Mouse (Mus musculus) intestine, embryonic 15.5 days (tissue): ENCODE measurements around the gene Ccdc157. TPM values are rescaled to one million over a fixed set of nuclear protein-coding genes. Genes with fewer than 3 reads are reported as not detected.
"Not testable (repeated sequence)": the region's sequence is repeated elsewhere in the genome, so short reads cannot be mapped to it uniquely, and the experiment has no call there.

Source experiments
- ATAC-seq: fragments of 200-750 bp; cut with Nextera tagmentation; 2 replicates; pipeline ENCODE4 v1.8.0; 2017; ENCODE audit warnings: moderate TSS enrichment, moderate library complexity
- H3K27ac ChIP-seq: fragments of 300-500 bp; sonication (generic); 2 replicates; pipeline ENCODE4 v1.5.1; 2015; ENCODE audit warnings: mild to moderate bottlenecking, inconsistent platforms
- H3K27me3 ChIP-seq: fragments of 300-500 bp; sonication (generic); replicated peaks from 2 replicates; pipeline ENCODE4 v1.6.1; 2015; ENCODE audit warnings: inconsistent platforms
- H3K36me3 ChIP-seq: fragments of 300-500 bp; sonication (generic); 2 replicates; pipeline ENCODE4 v1.6.1; 2015; ENCODE audit warnings: inconsistent platforms
- H3K4me1 ChIP-seq: fragments of 300-500 bp; sonication (generic); replicated peaks from 2 replicates; pipeline ENCODE4 v1.6.1; 2015; ENCODE audit warnings: inconsistent platforms
- H3K4me2 ChIP-seq: fragments of 300-500 bp; sonication (generic); replicated peaks from 2 replicates; pipeline ENCODE4 v1.6.1; 2015; ENCODE audit warnings: mild to moderate bottlenecking, inconsistent platforms
- H3K4me3 ChIP-seq: fragments of 300-500 bp; sonication (generic); replicated peaks from 2 replicates; pipeline ENCODE4 v1.5.1; 2015; ENCODE audit warnings: inconsistent platforms
- H3K9ac ChIP-seq: fragments of 300-500 bp; sonication (generic); 2 replicates; pipeline ENCODE4 v1.6.1; 2015; ENCODE audit warnings: inconsistent platforms
- H3K9me3 ChIP-seq: fragments of 300-500 bp; sonication (generic); 2 replicates; pipeline ENCODE4 v1.6.1; 2016; ENCODE audit warnings: inconsistent platforms
- WGBS: fragments of 180-500 bp; shearing (Covaris S2); methylation state at CpG from one replicate; pipeline ENCODE4 v1.1.7; 2015; 5-methylcytosine and 5-hydroxymethylcytosine counted together
- polyA plus RNA-seq: library from polyadenylated mRNA; unstranded; fragments of >200 nt; fragmentation: Nextera tagmentation; extraction: Ambion mirVana; gene quantifications from 2 replicates; pipeline ENCODE4 v1.2.1, GENCODE M21; 2015

The Ccdc157 gene
- polyA plus RNA-seq, 1 experiment from 2014 or later, result 3.8 TPM

DNA sequence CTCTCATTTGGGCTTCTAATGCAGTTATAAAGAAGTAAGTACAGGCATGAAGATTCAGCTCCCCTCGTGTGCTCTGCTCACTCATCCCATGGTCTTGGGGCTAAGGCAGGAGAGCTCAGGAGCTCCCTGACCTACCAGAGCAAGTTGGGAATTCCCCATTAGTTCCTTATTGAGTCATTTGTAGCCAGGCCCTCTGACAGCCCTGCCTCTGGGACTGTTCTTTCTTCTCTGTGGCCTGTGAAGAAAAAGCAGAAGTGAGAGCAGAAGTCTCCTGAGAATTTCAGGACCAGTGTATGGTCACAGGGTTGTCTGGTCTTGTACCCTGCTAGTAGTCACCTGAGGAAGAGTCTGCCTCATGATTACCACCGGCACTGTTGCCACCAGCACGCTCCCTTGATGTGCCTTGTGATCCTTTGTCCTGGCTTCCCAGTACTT, 35.5 kb upstream of the Ccdc157 start:
- Histone ChIP-seq H3K36me3 (no peaks in the 10 kb centered on the region), H3K9ac (no peak overlapping the region), H3K4me2 (no peak overlapping the region), H3K4me1 (peaks cover 22% of the 10 kb centered on the region; the same call in 1 of the 2 replicates), H3K4me3 (no peak overlapping the region), H3K9me3 (no peaks in the 10 kb centered on the region), H3K27ac (no peak overlapping the region), H3K27me3 (no peaks in the 10 kb centered on the region)
- ATAC-seq, result no peak
- 80% methylated on average over 3 of the region's 3 CpGs for WGBS

DNA sequence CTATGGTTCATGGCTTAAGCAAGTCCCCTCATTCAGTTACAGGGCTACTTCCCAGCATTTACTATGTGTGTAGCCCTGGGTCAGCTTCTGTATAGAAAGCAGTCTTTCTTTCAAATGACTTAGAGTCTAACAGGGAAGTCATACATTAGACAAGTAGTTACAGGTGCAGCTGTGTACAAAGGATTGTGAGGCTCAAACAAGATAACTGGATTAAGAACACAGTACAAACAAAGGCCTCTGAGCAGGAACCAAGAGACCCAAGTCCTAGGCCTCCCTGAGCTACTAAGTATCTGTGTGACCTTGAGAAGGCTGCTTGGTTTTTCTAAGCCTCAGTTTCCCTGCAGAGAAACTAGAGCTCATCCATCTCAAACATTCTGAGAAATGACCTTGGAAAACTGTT, 33.3 kb upstream of the Ccdc157 start:
- Histone ChIP-seq H3K27ac (no peak overlapping the region), H3K4me2 (no peak overlapping the region), H3K4me1 (peaks cover 27% of the 10 kb centered on the region), H3K9ac (no peak overlapping the region), H3K36me3 (no peaks in the 10 kb centered on the region), H3K27me3 (no peaks in the 10 kb centered on the region), H3K9me3 (no peaks in the 10 kb centered on the region), H3K4me3 (no peak overlapping the region)
- no peak for ATAC-seq

- ATAC-seq, result no peak
- Histone ChIP-seq H3K36me3 (no peaks in the 10 kb centered on the region), H3K4me2 (no peak overlapping the region), H3K9me3 (no peaks in the 10 kb centered on the region), H3K27ac (no peak overlapping the region), H3K27me3 (no peaks in the 10 kb centered on the region), H3K4me1 (peaks cover 34% of the 10 kb centered on the region), H3K9ac (no peak overlapping the region), H3K4me3 (no peak overlapping the region)
- 76% methylated on average over 3 of the region's 3 CpGs for WGBS
These were observed 32.7 kb upstream of the Ccdc157 start for GRCm38 (mm10) chr11:4192757-4193156.

GRCm38 (mm10) chr11:4190677-4191076, 30.6 kb upstream of the Ccdc157 start:
- Histone ChIP-seq H3K27me3 (no peaks in the 10 kb centered on the region), H3K4me2 (no peak overlapping the region), H3K9ac (no peak overlapping the region), H3K9me3 (no peaks in the 10 kb centered on the region), H3K4me3 (no peak overlapping the region), H3K4me1 (peaks cover 31% of the 10 kb centered on the region), H3K36me3 (no peaks in the 10 kb centered on the region), H3K27ac (no peak overlapping the region)
- no peak for ATAC-seq
- 84% methylated on average over 3 of the region's 3 CpGs for WGBS

DNA sequence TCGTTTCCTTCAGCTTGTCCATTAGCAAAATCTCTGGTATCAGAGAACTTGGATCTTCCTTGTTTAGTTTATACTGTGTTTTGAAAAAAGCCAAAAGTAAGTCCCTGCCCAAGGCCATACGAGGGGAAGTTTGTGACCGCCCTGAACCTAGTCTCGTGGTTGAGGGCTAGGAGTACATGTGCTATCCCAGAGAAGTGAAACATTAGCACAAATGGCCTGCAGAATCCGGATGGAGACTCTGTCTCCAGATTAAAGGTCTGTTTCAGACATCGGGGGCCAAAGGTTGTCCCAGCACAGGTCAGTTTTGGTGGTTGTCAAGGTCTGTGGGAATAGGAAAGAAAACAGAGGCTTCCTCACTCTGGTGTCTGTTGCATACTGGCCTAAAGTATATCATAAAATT, 29.1 kb upstream of the Ccdc157 start:
- 85% methylated on average over 6 of the region's 6 CpGs for WGBS
- no peak overlapping the region for H3K27ac ChIP-seq
- H3K4me2 ChIP-seq, result no peak overlapping the region
- H3K27me3 ChIP-seq, result no peaks in the 10 kb centered on the region
- no peak overlapping the region for H3K4me3 ChIP-seq
- H3K4me1 ChIP-seq, result peaks cover 32% of the 10 kb centered on the region
- no peaks in the 10 kb centered on the region for H3K36me3 ChIP-seq
- ATAC-seq, result no peak
- no peaks in the 10 kb centered on the region for H3K9me3 ChIP-seq
- no peak overlapping the region for H3K9ac ChIP-seq

- no peak for ATAC-seq
- peak overlapping the region; percentile 86 for H3K4me2 ChIP-seq
- 14% methylated on average over 9 of the region's 9 CpGs for WGBS
- peak overlapping the region; percentile 95 for H3K4me3 ChIP-seq
- H3K27me3 ChIP-seq, result no peaks in the 10 kb centered on the region
- H3K9ac ChIP-seq, result peak overlapping the region; percentile 93
- H3K9me3 ChIP-seq, result no peaks in the 10 kb centered on the region
- peak overlapping the region; percentile 67; the same call in 1 of the 2 replicates for H3K27ac ChIP-seq
- no peaks in the 10 kb centered on the region; the same call in 1 of the 2 replicates for H3K36me3 ChIP-seq
- peaks cover 31% of the 10 kb centered on the region for H3K4me1 ChIP-seq
These were observed 27.2 kb upstream of the Ccdc157 start for GRCm38 (mm10) chr11:4187318-4187700.

GRCm38 (mm10) chr11:4186486-4187317, 26.6 kb upstream of the Ccdc157 start, which contains the start of gene Tbc1d10a:
Gene Tbc1d10a, plus strand, starts transcription at chr11:4186789.
- Histone ChIP-seq H3K9ac (peak within 1 kb of the TSS; percentile 93), H3K36me3 (peaks cover 3% of the 10 kb centered on the region), H3K9me3 (no peaks in the 10 kb centered on the region), H3K27me3 (no peaks in the 10 kb centered on the region), H3K4me1 (peaks cover 27% of the 10 kb centered on the region), H3K4me2 (peak within 1 kb of the TSS; percentile 86), H3K4me3 (peak within 1 kb of the TSS; percentile 95), H3K27ac (peak within 1 kb of the TSS; percentile 67)
- WGBS, result under 1% methylated on average over 70 of the region's 71 CpGs
- ATAC-seq, result peak; percentile 100

DNA sequence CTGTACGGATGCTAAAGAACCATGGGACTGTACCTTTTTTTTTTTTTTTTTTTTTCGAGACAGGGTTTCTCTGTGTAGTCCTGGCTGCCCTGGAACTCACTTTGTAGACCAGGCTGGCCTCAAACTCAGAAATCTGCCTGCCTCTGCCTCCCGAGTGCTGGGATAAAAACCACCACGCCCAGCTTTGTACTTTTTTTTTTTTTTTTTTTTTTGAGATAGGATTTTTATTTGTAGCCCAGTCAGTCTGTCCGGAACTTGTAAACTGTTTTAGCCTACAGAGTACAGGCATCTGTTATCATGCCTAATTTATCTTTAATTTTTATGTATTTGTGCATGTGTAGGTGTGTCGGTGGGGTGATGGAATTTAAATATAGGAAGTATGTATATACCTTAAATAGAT, 25.4 kb upstream of the Ccdc157 start:
- not testable (repeated sequence) for H3K9ac ChIP-seq, H3K4me2 ChIP-seq, H3K27ac ChIP-seq, H3K9me3 ChIP-seq, H3K4me3 ChIP-seq, H3K27me3 ChIP-seq, ATAC-seq
- Histone ChIP-seq H3K36me3 (peaks cover 13% of the 10 kb centered on the region), H3K4me1 (peaks cover 20% of the 10 kb centered on the region)
- WGBS, result 88% methylated on average over 6 of the region's 6 CpGs

GRCm38 (mm10) chr11:4184251-4184952, 24.3 kb upstream of the Ccdc157 start:
- no peak overlapping the region for H3K4me2 ChIP-seq
- H3K4me1 ChIP-seq, result peaks cover 17% of the 10 kb centered on the region
- no peaks in the 10 kb centered on the region for H3K27me3 ChIP-seq
- 50% methylated on average over 4 of the region's 4 CpGs for WGBS
- H3K4me3 ChIP-seq, result no peak overlapping the region
- H3K9me3 ChIP-seq, result no peaks in the 10 kb centered on the region
- no peak overlapping the region for H3K27ac ChIP-seq
- no peak for ATAC-seq
- peaks cover 23% of the 10 kb centered on the region for H3K36me3 ChIP-seq
- H3K9ac ChIP-seq, result no peak overlapping the region

DNA sequence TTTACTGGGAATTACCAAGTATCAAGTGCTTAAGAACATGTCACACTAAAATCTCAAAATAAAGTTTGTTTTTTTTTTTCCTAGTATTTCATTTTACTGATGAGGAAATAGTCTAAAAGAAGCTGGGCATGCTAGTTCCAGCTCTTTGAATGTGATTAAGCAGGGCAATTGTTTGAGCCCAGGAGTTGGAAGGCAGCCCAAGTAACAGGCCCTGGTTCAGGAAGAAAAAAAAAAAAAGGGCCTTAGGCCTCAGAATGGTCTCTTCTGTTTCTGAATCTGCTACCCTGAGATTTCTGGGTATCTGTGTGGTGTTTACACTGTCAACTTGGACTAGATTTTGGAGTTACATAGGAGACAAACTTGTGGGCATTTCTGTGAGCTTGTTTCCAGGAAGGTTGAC, 23.4 kb upstream of the Ccdc157 start:
- no peak for ATAC-seq
- no peak overlapping the region for H3K4me3 ChIP-seq
- no peaks in the 10 kb centered on the region for H3K9me3 ChIP-seq
- H3K9ac ChIP-seq, result no peak overlapping the region
- no peaks in the 10 kb centered on the region for H3K27me3 ChIP-seq
- H3K4me1 ChIP-seq, result peaks cover 17% of the 10 kb centered on the region
- no peak overlapping the region for H3K4me2 ChIP-seq
- peaks cover 32% of the 10 kb centered on the region for H3K36me3 ChIP-seq
- no peak overlapping the region for H3K27ac ChIP-seq

GRCm38 (mm10) chr11:4182061-4182460, 22.0 kb upstream of the Ccdc157 start:
- H3K27me3 ChIP-seq, result no peaks in the 10 kb centered on the region
- WGBS, result 33% methylated on average over 1 of the region's 1 CpGs
- no peak overlapping the region for H3K9ac ChIP-seq
- H3K9me3 ChIP-seq, result no peaks in the 10 kb centered on the region
- H3K4me1 ChIP-seq, result peaks cover 2% of the 10 kb centered on the region; the same call in 1 of the 2 replicates
- ATAC-seq, result no peak
- no peak overlapping the region for H3K27ac ChIP-seq
- H3K4me2 ChIP-seq, result no peak overlapping the region
- H3K36me3 ChIP-seq, result peaks cover 46% of the 10 kb centered on the region
- no peak overlapping the region for H3K4me3 ChIP-seq

- Histone ChIP-seq H3K27me3 (no peaks in the 10 kb centered on the region), H3K4me3 (no peak overlapping the region), H3K36me3 (peaks cover 82% of the 10 kb centered on the region), H3K9me3 (no peaks in the 10 kb centered on the region), H3K27ac (no peak overlapping the region), H3K4me2 (no peak overlapping the region), H3K4me1 (no peaks in the 10 kb centered on the region), H3K9ac (no peak overlapping the region)
- no peak for ATAC-seq
- WGBS, result 76% methylated on average over 4 of the region's 4 CpGs
These were observed 17.6 kb upstream of the Ccdc157 start for GRCm38 (mm10) chr11:4177716-4178115.
